Mouse (Mus musculus): ENCODE data around the gene Car6.

DNA sequence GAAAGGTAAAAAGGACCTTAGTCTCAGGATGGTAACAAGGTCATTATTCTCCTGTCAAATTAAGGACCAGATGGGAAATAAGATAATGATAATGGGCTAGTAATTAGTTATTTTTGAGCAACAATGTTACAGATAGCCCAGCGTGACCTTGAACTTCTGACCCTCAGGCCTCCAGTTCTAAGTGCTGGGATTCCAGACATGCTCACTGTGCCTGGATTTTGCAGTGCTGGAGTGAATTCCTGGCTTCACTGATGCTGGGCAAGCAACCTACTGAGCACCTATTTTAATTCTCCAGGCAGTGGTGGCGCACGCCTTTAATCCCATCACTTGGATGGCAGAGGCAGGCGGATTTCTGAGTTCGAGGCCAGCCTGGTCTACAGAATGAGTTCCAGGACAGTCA lies 8.6 kb upstream of the Car6 start:
- TF ChIP-seq GATA1 (IDR thresholded peaks at IDR 0.05; ENCODE audit: borderline replicate concordance, low read length) (no peak), FLI1 (IDR thresholded peaks at IDR 0.05; ENCODE audit: low read length) (no peak)

All from megakaryocyte, embryonic 14.5 days (primary cell).